Mouse (Mus musculus): ENCODE measurements around the gene Itgam. TPM values are rescaled to one million over a fixed set of nuclear protein-coding genes. Genes with fewer than 3 reads are reported as not detected.
"Not testable (repeated sequence)": the region's sequence is repeated elsewhere in the genome, so short reads cannot be mapped to it uniquely, and the experiment has no call there.

The Itgam gene
- polyA plus RNA-seq, 1 experiment from 2014 or later: 1.5 TPM

- H3K4me1 ChIP-seq: no peaks in the 10 kb centered on the region
- no peaks in the 10 kb centered on the region for H3K27me3 ChIP-seq
- no peak overlapping the region for H3K4me3 ChIP-seq
- no peaks in the 10 kb centered on the region for H3K36me3 ChIP-seq
- no peak for ATAC-seq (ENCODE audit: borderline replicate concordance, extremely low read depth, low FRiP score, low TSS enrichment)
- no peak overlapping the region for H3K4me2 ChIP-seq
- H3K9me3 ChIP-seq: no peaks in the 10 kb centered on the region
- WGBS: 83% methylated on average over 5 of the region's 5 CpGs
- H3K9ac ChIP-seq: no peak overlapping the region
- H3K27ac ChIP-seq: no peak overlapping the region
Observed at GRCm38 (mm10) chr7:128032290-128032988, 30.0 kb upstream of the Itgam start.

- ATAC-seq (ENCODE audit: borderline replicate concordance, extremely low read depth, low FRiP score, low TSS enrichment): no peak
- H3K27me3 ChIP-seq: no peaks in the 10 kb centered on the region
- WGBS: 82% methylated on average over 3 of the region's 3 CpGs
- no peak overlapping the region for H3K4me3 ChIP-seq
- H3K4me1 ChIP-seq: no peaks in the 10 kb centered on the region
- H3K9ac ChIP-seq: no peak overlapping the region
- H3K27ac ChIP-seq: no peak overlapping the region
- no peaks in the 10 kb centered on the region for H3K36me3 ChIP-seq
- no peak overlapping the region for H3K4me2 ChIP-seq
- H3K9me3 ChIP-seq: no peaks in the 10 kb centered on the region
Observed at GRCm38 (mm10) chr7:128032989-128033293, 29.5 kb upstream of the Itgam start.

- Histone ChIP-seq H3K9me3 (no peaks in the 10 kb centered on the region), H3K27ac (no peak overlapping the region), H3K9ac (no peak overlapping the region), H3K4me2 (no peak overlapping the region), H3K4me1 (no peaks in the 10 kb centered on the region), H3K27me3 (no peaks in the 10 kb centered on the region), H3K4me3 (no peak overlapping the region), H3K36me3 (no peaks in the 10 kb centered on the region)
- no peak for ATAC-seq (ENCODE audit: borderline replicate concordance, extremely low read depth, low FRiP score, low TSS enrichment)
- 86% methylated on average over 4 of the region's 4 CpGs for WGBS
Observed at GRCm38 (mm10) chr7:128033616-128034015, 28.8 kb upstream of the Itgam start.

GRCm38 (mm10) chr7:128042161-128042820 is 20.1 kb upstream of the Itgam start:
- not testable (repeated sequence) for H3K4me1 ChIP-seq; H3K27me3 ChIP-seq; H3K4me3 ChIP-seq; H3K9me3 ChIP-seq; H3K36me3 ChIP-seq; ATAC-seq (ENCODE audit: borderline replicate concordance, extremely low read depth, low FRiP score, low TSS enrichment); H3K27ac ChIP-seq; H3K4me2 ChIP-seq; H3K9ac ChIP-seq
- 77% methylated on average over 15 of the region's 15 CpGs for WGBS

- Histone ChIP-seq H3K4me3 (no peak overlapping the region), H3K36me3 (no peaks in the 10 kb centered on the region), H3K9me3 (no peaks in the 10 kb centered on the region), H3K4me1 (no peaks in the 10 kb centered on the region), H3K4me2 (no peak overlapping the region), H3K9ac (no peak overlapping the region), H3K27me3 (no peaks in the 10 kb centered on the region), H3K27ac (no peak overlapping the region)
- 54% methylated on average over 4 of the region's 4 CpGs for WGBS
- ATAC-seq (ENCODE audit: borderline replicate concordance, extremely low read depth, low FRiP score, low TSS enrichment): no peak
Observed at GRCm38 (mm10) chr7:128044142-128044785, 18.2 kb upstream of the Itgam start.

GRCm38 (mm10) chr7:128045640-128046039 is 16.8 kb upstream of the Itgam start:
- Histone ChIP-seq H3K27me3 (no peaks in the 10 kb centered on the region), H3K36me3 (no peaks in the 10 kb centered on the region), H3K9ac (no peak overlapping the region), H3K4me3 (no peak overlapping the region), H3K9me3 (no peaks in the 10 kb centered on the region), H3K4me1 (no peaks in the 10 kb centered on the region), H3K27ac (no peak overlapping the region), H3K4me2 (no peak overlapping the region)
- 44% methylated on average over 2 of the region's 2 CpGs for whole genome bisulfite sequencing
- ATAC-seq (ENCODE audit: borderline replicate concordance, extremely low read depth, low FRiP score, low TSS enrichment): no peak

GRCm38 (mm10) chr7:128048819-128049218 is 13.6 kb upstream of the Itgam start:
- Histone ChIP-seq H3K9me3 (no peaks in the 10 kb centered on the region), H3K9ac (no peak overlapping the region), H3K4me3 (no peak overlapping the region), H3K4me2 (no peak overlapping the region), H3K36me3 (no peaks in the 10 kb centered on the region), H3K27me3 (no peaks in the 10 kb centered on the region), H3K27ac (no peak overlapping the region), H3K4me1 (no peaks in the 10 kb centered on the region)
- ATAC-seq (ENCODE audit: borderline replicate concordance, extremely low read depth, low FRiP score, low TSS enrichment): no peak
- 83% methylated on average over 4 of the region's 4 CpGs for WGBS

GRCm38 (mm10) chr7:128049254-128049653 is 13.2 kb upstream of the Itgam start:
- H3K36me3 ChIP-seq: no peaks in the 10 kb centered on the region
- H3K4me3 ChIP-seq: no peak overlapping the region
- WGBS: 76% methylated on average over 2 of the region's 2 CpGs
- H3K27ac ChIP-seq: no peak overlapping the region
- H3K9me3 ChIP-seq: no peaks in the 10 kb centered on the region
- ATAC-seq (ENCODE audit: borderline replicate concordance, extremely low read depth, low FRiP score, low TSS enrichment): no peak
- no peaks in the 10 kb centered on the region for H3K27me3 ChIP-seq
- H3K4me2 ChIP-seq: no peak overlapping the region
- no peaks in the 10 kb centered on the region for H3K4me1 ChIP-seq
- H3K9ac ChIP-seq: no peak overlapping the region

GRCm38 (mm10) chr7:128050739-128051138 is 11.7 kb upstream of the Itgam start:
- no peak for ATAC-seq (ENCODE audit: borderline replicate concordance, extremely low read depth, low FRiP score, low TSS enrichment)
- Histone ChIP-seq H3K9me3 (no peaks in the 10 kb centered on the region), H3K4me3 (no peak overlapping the region), H3K4me2 (no peak overlapping the region), H3K9ac (no peak overlapping the region), H3K4me1 (no peaks in the 10 kb centered on the region), H3K36me3 (no peaks in the 10 kb centered on the region), H3K27ac (no peak overlapping the region), H3K27me3 (no peaks in the 10 kb centered on the region)
- WGBS: 48% methylated on average over 4 of the region's 4 CpGs

- H3K27me3 ChIP-seq: no peaks in the 10 kb centered on the region
- WGBS: 51% methylated on average over 5 of the region's 5 CpGs
- H3K4me2 ChIP-seq: no peak overlapping the region
- H3K36me3 ChIP-seq: no peaks in the 10 kb centered on the region
- H3K9ac ChIP-seq: no peak overlapping the region
- no peak overlapping the region for H3K27ac ChIP-seq
- H3K4me3 ChIP-seq: no peak overlapping the region
- ATAC-seq (ENCODE audit: borderline replicate concordance, extremely low read depth, low FRiP score, low TSS enrichment): no peak
- H3K9me3 ChIP-seq: no peaks in the 10 kb centered on the region
- no peaks in the 10 kb centered on the region for H3K4me1 ChIP-seq
Observed at GRCm38 (mm10) chr7:128053061-128053460, 9.4 kb upstream of the Itgam start.

GRCm38 (mm10) chr7:128056917-128057444 is 5.5 kb upstream of the Itgam start:
- Histone ChIP-seq H3K4me3 (no peak overlapping the region), H3K9me3 (no peaks in the 10 kb centered on the region), H3K4me2 (no peak overlapping the region), H3K36me3 (no peaks in the 10 kb centered on the region), H3K4me1 (no peaks in the 10 kb centered on the region), H3K27me3 (no peaks in the 10 kb centered on the region), H3K9ac (no peak overlapping the region), H3K27ac (no peak overlapping the region)
- ATAC-seq (ENCODE audit: borderline replicate concordance, extremely low read depth, low FRiP score, low TSS enrichment): no peak
- WGBS: 43% methylated on average over 3 of the region's 3 CpGs

GRCm38 (mm10) chr7:128057860-128058259 is 4.6 kb upstream of the Itgam start:
- 72% methylated on average over 8 of the region's 8 CpGs for WGBS
- ATAC-seq (ENCODE audit: borderline replicate concordance, extremely low read depth, low FRiP score, low TSS enrichment): no peak
- H3K9ac ChIP-seq: no peak overlapping the region

More at GRCm38 (mm10) chr7:128057860-128058259, 4.6 kb upstream of the Itgam start:
- Histone ChIP-seq H3K36me3 (no peaks in the 10 kb centered on the region), H3K4me3 (no peak overlapping the region), H3K4me2 (no peak overlapping the region), H3K27me3 (no peaks in the 10 kb centered on the region), H3K9me3 (no peaks in the 10 kb centered on the region), H3K27ac (no peak overlapping the region), H3K4me1 (no peaks in the 10 kb centered on the region)
